8 mouse cellular contexts compared by ENCODE assay signal in the genomic region with DNA sequence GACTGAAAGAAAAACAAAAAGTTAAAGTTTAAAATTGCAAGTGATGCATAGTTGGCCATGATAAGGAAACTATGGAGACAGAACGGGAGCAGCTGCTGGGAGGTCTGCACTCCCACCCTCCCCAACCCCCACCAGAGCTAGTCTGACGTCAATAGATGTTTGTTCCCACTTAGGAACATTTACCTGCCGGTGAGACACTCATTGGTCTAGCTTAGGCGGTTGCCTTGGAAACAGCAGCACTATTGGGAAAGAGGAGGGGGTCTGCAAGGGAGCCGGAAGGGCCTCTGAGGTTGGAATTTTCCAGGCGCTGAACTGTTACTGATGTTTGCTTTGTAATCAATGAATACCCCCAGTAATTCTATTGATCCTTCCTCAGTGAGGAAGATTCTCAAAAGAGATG.
DNase-seq lines count a peak whose midpoint lies in the region; ATAC-seq and TF ChIP-seq lines count a peak whose summit lies in the region.
"Had no signal": no experiment of that assay in that cellular context is flagged by ENCODE, and none has a peak within 500 bp of the region (broad histone marks: within the 10 kb centered on the region; RNA-seq: fewer than 3 reads in every experiment).

No protein-coding gene starts in this region.

- no peaks in the 10 kb centered on the region for H3K36me3 ChIP-seq in liver, postnatal 0 days (replicated peaks; ENCODE audit: insufficient read depth, low read length)

- peaks cover 6% of the 10 kb centered on the region; the same call in 1 of the 2 replicates for H3K4me1 ChIP-seq in liver, postnatal 0 days (ENCODE audit: insufficient read depth)

- no peak overlapping the region for H3K4me3 ChIP-seq in liver, postnatal 0 days (ENCODE audit: low read depth, low read length)

- H3K27me3 ChIP-seq in liver, postnatal 0 days (ENCODE audit: insufficient read depth, low read length): no peaks in the 10 kb centered on the region

- H3K9ac ChIP-seq in liver, postnatal 0 days (replicated peaks): no peak overlapping the region

- peak overlapping the region; percentile 73; the same call in 1 of the 2 replicates for H3K27ac ChIP-seq in liver, postnatal 0 days (ENCODE audit: low read depth)

- peak; percentile 73; the same call in 1 of the 2 replicates for TF ChIP-seq EP300 in liver, postnatal 0 days (IDR thresholded peaks at IDR 0.05; ENCODE audit: low read depth)

- 23% methylated on average over 6 of the region's 6 CpGs for WGBS in liver, postnatal 0 days (ENCODE audit: insufficient replicate concordance)

- no peak overlapping the region for H3K4me2 ChIP-seq in liver, postnatal 0 days (ENCODE audit: low read depth, low read length)

- TF ChIP-seq CTCF in liver, postnatal 0 days (IDR thresholded peaks at IDR 0.05; ENCODE audit: low read depth): no peak

- H3K9me3 ChIP-seq in liver, postnatal 0 days (ENCODE audit: low read length): no peaks in the 10 kb centered on the region

- peak; percentile 62 for DNase-seq in R1 (ENCODE audit: low read depth, low spot score)
- peak; percentile 6 for DNase-seq in ZHBTc4 (ENCODE audit: low read depth, low spot score)
- peak; percentile 82 for DNase-seq in forelimb bud, embryonic 11.5 days (ENCODE audit: low read depth, low spot score)
- DNase-seq in liver, postnatal 0 days: peak; percentile 74
- no peak for DNase-seq in cerebellum, postnatal 14 days
- DNase-seq in spleen, postnatal 36 days (ENCODE audit: low spot score in 2 of 2): no peak
- DNase-seq in kidney, adult 18-20 months: no peak
- DNase-seq: heart, postnatal 14 days had no signal

- ATAC-seq in liver, postnatal 0 days: peak; percentile 97

Comparison
In these comparisons a context has a peak if more than half of its experiments do, and no peak if none do; other contexts are left out.
1. DNase-seq: peak in R1 (single experiment), ZHBTc4 (single experiment), forelimb bud, embryonic 11.5 days (single experiment) and liver, postnatal 0 days (single experiment); none in cerebellum, postnatal 14 days (0 of 2), spleen, postnatal 36 days (0 of 2) and kidney, adult 18-20 months (single experiment).